Mouse (Mus musculus): ENCODE results near the gene Adam22.

- no peak for TF ChIP-seq TAL1 (IDR thresholded peaks at IDR 0.05; ENCODE audit: low read length)
- TF ChIP-seq GATA1 (IDR thresholded peaks at IDR 0.05; ENCODE audit: low read length) = no peak
Observed at GRCm38 (mm10) chr5:8129750-8130149, 238.2 kb downstream of the Adam22 start.

Measured in erythroblast, embryonic 14.5 days (primary cell).